In genomic region chr15:79048186-79048585, GRCm38 (mm10) we compare ENCODE assay signal across 28 mouse cellular contexts. TPM values are rescaled to one million over a fixed set of nuclear protein-coding genes. Genes with fewer than 3 reads are reported as not detected.
"Had no signal": no experiment of that assay in that cellular context is flagged by ENCODE, and none has a peak within 500 bp of the region (broad histone marks: within the 10 kb centered on the region; RNA-seq: fewer than 3 reads in every experiment).

No protein-coding gene starts in this region.

- H3K4me2 ChIP-seq: heart, embryonic 12.5 days; hindbrain, embryonic 12.5 days; hindbrain, embryonic 14.5 days; intestine, embryonic 15.5 days; liver, embryonic 11.5 days; liver, embryonic 13.5 days; liver, embryonic 15.5 days had no signal

- H3K4me3 ChIP-seq: heart, embryonic 10.5 days; heart, embryonic 12.5 days; hindbrain, embryonic 10.5 days; hindbrain, embryonic 12.5 days; intestine, embryonic 15.5 days; layer of hippocampus, adult 2 months; left cerebral cortex, adult 2 months; liver, embryonic 13.5 days; liver, embryonic 15.5 days had no signal

- DNase-seq: gastrocnemius, postnatal 25 days; heart, adult 18-20 months; heart, postnatal 10 days; heart, postnatal 4 days; kidney, adult 18-20 months; kidney, adult 8-10 months; kidney, postnatal 10 days; kidney, postnatal 4 days; liver; liver, embryonic 13.5 days; liver, postnatal 0 days; lung, adult 2 months had no signal

- H3K9ac ChIP-seq: heart, embryonic 12.5 days; hindbrain, embryonic 12.5 days; hindbrain, embryonic 14.5 days; intestine, embryonic 15.5 days; liver, embryonic 13.5 days; liver, embryonic 15.5 days; liver, postnatal 0 days had no signal

- H3K9me3 ChIP-seq: heart, embryonic 10.5 days; heart, embryonic 12.5 days; hindbrain, embryonic 10.5 days; hindbrain, embryonic 12.5 days; intestine, embryonic 15.5 days; liver, embryonic 13.5 days; liver, embryonic 15.5 days had no signal

- H3K27ac ChIP-seq: heart, embryonic 10.5 days; hindbrain, embryonic 10.5 days; hindbrain, embryonic 12.5 days; hindbrain, embryonic 14.5 days; intestine, embryonic 15.5 days; layer of hippocampus, adult 2 months; left cerebral cortex, adult 2 months; liver, embryonic 13.5 days; liver, embryonic 15.5 days had no signal

- ATAC-seq: hindbrain, embryonic 16.5 days; inflammation-experienced regulatory T-cells, adult 6 months; intestine, embryonic 15.5 days; liver, postnatal 0 days had no signal

RNA-seq across cellular contexts. Expression of gene Galr3, which starts 6.5 kb away (rescaled TPM):
- polyA plus RNA-seq: heart, embryonic 12.5 days; heart, embryonic 14.5 days; heart, embryonic 16.5 days; hindbrain, embryonic 10.5 days; hindbrain, embryonic 12.5 days; hindbrain, embryonic 14.5 days; inflammation-experienced regulatory T-cells, adult 6 months; kidney, embryonic 16.5 days; limb, embryonic 11.5 days had no signal
